Mouse (Mus musculus): ENCODE results near the gene Smoc2. TPM values are rescaled to one million over a fixed set of nuclear protein-coding genes. Genes with fewer than 3 reads are reported as not detected.

Gene Smoc2
- polyA plus RNA-seq, 1 experiment from 2014 or later = 4.2 TPM

Other genes with a start within 250 kb of the Smoc2 start
- not detected in 2 replicates for gene Gm7358, start 220.0 kb upstream of the Smoc2 start, polyA plus RNA-seq (2015; fragmentation: Nextera tagmentation; extraction: Ambion mirVana)
- gene Dact2, start 75.2 kb upstream of the Smoc2 start, polyA plus RNA-seq (2015; fragmentation: Nextera tagmentation; extraction: Ambion mirVana) = 2.0 and 2.4 TPM in 2 replicates